Mouse (Mus musculus) kidney, adult 18-20 months (tissue): ENCODE results near the gene Dnajc5g.

Experiments
- DNase-seq: peaks from one replicate; pipeline ENCODE4 v3.0.0; 2021

Dnajc5g gene

DNA sequence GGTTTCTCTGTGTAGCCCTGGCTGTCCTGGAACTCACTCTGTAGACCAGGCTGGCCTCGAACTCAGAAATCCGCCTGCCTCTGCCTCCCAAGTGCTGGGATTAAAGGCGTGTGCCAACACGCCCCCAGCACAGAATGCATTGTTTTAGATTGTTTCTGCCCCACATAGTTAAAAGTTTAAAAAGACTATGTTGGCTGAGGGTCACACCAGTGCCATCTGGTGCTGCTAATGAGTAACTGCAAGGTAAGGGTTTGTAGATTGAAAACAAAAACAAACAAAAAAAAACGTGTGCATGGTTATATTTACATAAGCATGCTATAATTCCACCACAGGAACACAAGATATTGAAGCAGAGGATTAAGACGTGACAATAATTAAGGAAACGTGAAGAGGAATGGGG, 4.7 kb downstream of the Dnajc5g start:
- DNase-seq: peak; percentile 11

DNA sequence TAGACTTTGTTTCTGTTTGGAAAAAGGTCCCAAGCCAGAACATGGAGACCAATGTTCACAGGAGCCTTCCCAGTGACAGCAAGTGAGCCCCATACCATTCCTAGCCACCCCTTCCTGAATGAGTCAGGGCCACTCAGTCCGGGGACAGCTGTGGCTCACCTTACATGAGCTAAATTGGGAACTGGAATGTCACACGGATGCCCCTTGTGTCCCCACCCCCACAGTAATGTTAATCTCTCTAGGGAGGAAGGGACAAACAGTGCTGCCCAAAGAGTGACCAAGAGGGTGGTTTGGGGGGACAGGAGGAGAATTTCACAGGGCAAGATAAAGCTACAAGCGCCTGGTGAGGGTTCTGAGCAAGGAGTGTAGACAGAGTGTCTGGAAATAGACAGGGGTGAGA, 10.3 kb downstream of the Dnajc5g start, which contains the start of gene Trim54:
TSS of gene Trim54 (plus strand) at position 359 of the 400 bp plus-strand sequence.
- DNase-seq: no peak

DNA sequence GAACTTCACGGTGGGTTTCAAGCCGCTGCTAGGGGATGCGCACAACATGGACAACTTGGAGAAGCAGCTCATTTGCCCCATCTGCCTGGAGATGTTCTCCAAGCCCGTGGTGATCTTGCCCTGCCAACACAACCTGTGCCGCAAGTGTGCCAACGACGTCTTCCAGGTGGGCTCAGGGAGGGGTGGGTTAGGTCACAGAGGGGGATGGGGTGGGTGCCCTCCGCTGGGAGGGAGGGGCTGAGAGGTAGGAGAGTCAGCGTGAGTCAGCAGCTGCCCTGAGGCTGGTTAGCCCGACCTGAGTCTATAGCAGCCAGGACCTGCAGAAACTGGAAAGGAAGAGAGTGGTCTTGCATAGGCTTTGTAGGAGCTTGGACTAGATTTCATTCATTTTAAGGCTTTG, 10.8 kb downstream of the Dnajc5g start:
- DNase-seq: no peak

DNA sequence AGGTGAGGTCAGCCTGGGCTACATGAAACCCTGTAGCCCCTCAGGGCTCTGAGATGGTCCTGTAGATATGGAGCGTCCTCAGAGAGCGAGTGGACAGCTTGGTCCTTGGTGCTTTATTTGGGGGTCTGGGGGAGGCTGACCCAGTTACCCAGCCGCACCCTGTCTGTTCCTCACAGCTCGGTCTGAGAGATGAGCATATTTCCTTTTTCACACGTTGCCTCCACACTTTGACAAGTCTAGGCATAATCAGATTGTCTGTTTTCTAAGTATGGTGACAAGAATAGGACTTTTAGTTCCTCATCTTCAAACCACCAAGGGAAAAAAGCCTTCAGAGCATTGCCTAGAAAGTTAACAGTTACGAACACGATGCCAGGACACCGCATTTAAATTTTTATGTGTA, 15.0 kb downstream of the Dnajc5g start:
- DNase-seq: no peak

DNA sequence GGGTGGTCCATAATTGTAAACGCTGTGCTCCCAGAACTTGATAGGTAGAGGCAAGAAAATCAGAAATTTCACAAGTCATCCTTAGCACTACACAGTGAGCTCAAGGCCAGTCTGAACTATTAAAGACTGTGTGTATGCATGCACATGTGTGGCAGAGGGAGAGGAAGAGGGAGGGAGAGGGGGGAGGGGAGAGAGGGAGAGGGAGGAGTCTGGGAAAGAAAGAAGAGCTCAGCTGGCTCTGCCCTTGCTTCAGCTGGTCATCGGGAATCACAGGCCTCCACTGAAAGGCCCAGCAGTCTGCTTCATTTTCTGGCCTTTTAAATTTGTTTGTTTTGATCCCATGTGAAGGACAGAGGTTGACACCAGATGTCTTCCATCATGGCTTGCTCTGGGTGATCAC, 17.4 kb downstream of the Dnajc5g start:
- no peak for DNase-seq

DNA sequence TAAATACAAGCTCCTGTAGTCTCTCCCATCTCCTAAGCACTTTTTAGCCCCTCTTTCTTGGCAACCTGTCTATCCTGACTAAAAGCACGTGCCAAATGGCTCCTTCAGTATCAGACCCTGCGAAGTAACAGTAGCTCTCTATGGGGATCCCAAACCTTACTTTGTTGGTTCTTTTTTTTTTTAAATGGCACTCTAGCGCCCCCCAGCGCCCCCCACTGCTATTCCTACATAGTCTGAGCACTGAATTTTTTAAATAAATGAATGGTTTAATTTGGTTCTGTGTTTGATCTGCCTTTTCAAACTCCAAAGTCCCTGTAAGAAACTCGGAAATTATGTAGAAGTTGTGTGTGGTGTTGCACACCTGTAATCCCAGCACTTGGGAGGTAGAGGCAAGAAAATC, 20.0 kb downstream of the Dnajc5g start:
- DNase-seq: no peak

DNA sequence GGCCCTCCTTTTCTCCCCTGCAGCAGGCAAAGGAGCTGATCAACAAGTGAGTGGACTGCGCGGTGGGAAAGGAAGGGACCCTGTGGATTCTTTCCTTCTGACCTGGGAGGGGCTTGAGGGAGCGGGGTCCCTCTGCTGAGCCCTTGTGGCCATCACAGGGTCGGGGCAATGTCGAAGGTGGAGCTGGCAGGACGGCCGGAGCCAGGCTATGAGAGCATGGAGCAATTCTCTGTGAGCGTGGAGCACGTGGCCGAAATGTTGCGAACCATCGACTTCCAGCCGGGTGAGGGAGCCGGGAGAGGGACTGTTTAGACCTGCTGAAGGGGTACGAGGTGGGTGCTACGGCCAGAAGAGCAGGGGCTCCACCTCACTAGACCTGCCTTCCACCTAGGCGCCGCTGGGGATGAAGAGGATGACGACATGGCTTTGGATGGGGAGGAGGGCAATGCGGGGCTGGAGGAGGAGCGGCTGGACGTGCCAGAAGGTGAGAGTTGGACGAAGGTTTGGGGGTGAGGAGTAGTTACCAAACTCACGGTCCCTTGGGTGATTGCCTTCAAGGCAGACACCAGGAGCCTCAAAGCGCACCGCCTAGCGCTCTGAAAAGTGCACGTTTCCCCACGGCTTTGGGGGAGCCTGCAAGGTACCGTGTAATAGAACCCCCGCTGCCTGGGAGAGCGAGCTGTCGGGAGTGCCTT, 30.8 kb downstream of the Dnajc5g start:
- DNase-seq: no peak

DNA sequence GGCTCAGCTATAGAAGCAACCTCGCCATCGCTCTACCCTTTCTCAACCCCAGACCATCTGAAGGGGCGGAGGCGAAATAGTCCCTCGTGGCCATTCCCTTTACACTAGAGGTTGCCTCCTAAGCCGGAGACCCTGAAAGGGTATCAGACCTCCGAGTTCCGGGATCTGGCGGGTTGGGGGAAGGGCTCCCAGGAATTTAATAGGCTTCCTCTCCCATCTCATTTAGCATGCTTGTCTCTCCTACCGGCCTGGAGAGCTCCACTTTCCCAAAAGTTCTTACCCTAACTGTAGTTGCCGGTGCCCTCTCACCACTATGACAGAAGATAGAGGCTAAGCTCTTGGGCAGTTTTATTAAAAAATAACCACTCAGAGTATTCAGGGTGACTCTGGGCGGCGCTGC, 31.6 kb downstream of the Dnajc5g start:
- no peak for DNase-seq

DNA sequence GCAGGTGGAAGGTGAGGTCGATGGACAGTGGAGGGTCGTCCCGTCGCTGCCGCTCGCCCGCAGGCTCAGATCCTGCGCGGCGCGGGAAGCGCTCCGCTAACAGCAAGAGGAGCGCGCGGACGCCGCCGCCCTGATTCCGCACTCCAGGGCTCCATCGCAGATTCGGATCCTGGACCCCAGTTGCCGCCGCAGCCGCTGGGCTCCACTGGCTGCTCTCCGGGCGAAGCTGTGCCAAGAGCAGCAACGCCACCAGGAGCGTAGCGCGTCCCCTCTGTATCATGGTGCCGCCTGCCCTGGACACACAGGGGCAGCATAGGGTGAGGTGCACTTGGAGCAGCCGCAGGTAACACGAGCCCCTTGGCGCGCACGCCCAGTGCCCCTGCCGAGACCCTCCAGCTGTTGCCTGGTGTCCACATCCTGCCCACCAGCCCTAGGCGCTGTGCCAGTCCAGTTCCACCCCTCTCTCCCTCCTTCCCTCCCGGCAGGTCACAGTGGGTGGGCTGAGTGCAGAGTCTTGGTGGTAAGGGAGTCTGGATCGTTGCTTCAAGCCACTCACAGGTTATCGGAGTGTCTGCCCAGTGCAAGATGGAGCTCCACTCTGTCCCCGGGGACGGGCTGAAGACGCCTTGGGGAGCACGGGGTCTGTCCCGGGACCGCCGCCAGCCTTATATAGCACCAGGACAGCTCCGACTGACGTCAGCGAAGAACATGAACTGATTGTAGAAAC, 32.3 kb downstream of the Dnajc5g start, which contains the start of gene Ucn:
TSS of gene Ucn (minus strand) at position 589 of the 727 bp plus-strand sequence.
- no peak for DNase-seq

DNA sequence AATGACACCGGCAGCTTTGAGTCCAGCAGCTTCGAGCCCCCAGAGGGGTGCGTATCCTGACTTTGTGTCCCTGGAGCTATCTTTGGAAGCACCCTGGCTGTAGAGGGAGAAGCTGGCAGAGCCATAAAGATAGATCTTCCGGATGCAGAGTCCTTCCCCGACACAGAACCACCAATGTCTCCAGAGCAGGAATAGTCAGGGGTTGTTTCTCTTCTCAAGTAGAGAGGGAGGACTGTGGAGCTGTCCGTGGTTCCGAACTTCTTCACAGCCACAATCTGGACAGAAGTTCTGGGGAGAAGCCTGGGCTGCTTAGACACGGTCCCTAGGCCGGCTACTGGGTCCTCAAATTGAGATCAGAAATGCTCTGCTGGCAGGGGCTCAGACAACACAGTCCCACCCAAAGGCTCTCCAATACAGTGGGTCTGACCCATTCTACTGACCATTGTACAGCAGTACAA, 32.9 kb downstream of the Dnajc5g start:
- no peak for DNase-seq

DNA sequence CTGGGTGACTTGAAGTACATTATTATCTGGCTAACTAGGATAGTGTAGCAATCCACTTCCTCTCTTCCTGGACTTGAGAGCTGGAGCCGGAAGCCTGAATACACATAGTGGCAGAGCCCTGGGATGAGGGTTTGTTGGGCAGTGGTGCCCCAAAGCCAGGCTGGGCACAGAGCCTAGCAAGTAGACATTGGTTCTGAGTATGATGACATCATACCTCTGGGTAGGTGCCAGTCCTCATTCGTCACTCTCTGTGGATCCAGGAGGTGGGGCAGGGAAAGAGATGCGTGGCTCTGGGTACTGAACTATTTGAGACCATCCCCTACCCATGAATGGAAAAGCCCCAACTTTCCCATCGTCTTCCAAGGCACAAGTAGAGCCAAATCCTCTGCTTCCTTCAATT, 43.7 kb downstream of the Dnajc5g start:
- DNase-seq: no peak

DNA sequence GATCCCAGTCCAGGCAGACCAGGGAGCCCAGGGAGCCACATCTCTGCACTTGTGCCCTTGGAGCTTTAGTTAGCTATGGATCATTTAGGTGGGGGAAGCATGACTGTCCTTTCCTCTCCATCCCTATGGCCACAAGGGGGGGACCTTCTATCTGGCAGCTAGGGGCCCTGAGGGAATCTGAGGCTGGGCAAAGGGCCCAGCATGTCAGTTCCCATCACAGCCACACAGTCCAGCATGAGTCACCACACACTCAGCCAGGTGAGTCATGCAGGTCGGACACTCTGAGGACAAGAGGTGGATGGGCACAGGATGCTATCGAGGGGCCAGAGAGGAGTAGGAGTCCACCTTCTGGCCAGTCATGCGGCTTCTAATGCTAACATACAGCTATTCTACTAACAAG, 45.7 kb downstream of the Dnajc5g start:
- no peak for DNase-seq

DNA sequence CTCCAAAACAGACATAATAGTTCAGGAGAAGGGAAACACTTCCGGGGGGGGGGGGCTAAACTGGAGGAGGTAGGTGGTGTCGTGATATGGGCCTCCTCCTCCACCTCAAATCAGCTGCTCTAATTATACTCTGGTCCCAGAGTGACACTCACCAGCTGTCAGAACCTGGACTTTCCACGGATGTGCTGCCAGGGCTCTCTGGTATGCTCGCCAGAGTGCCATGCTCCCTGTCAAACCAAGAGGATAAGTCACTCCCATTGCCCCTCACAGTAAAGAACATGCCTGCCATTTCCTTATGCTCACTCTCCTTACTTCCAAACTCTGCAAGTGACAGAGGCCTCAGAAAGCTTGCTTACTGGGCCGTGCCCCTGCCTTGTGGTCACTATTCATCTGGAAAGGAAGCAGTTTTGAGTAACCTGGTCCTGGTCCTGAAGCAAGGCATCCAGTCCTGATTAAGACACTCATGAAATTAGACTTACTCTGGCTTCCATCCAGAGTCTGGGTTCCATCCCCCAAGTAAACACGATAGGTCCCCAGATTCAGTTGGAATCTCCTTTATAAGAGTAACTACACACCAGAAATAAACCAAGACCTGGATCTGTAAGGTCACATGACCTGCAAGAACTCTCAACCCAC, 47.5 kb downstream of the Dnajc5g start:
- no peak for DNase-seq

DNA sequence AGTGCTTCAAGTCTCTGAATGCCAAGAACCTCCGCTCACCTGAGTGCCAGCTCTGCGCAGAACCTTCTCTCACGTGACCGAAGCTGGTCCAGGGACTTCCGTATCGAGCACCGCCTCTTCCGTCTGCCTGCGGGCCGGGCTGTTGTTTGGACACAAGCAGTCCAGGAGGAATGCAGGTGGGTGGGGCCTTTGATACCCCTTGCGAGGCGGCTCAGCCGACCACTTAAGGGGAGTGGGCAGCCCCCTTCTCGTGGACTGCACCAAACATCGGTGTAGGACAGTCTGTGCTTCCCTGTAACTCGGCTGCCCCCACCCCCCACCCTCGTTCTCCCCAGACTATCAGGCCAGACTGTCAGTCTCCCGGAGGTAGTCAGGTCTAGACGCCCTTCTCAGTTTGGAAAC, 48.1 kb downstream of the Dnajc5g start, which contains the start of gene Mpv17:
TSS of gene Mpv17 (minus strand) at position 100 of the 402 bp plus-strand sequence.
- peak; percentile 89 for DNase-seq
